Mouse (Mus musculus) limb, embryonic 14.5 days (tissue): ENCODE measurements around the gene Ppp2r5b. TPM values are rescaled to one million over a fixed set of nuclear protein-coding genes. Genes with fewer than 3 reads are reported as not detected.
A peak's percentile ranks its signal among the peaks of the same experiment; 100 is the strongest.

Experiments
- ATAC-seq: fragments of 200-750 bp; cut with Nextera tagmentation; 2 replicates; pipeline ENCODE4 v1.8.0; 2017; ENCODE audit warnings: low read depth, moderate number of reproducible peaks, moderate TSS enrichment; ENCODE audit not compliant: low FRiP score
- DNase-seq: peaks from one replicate; pipeline ENCODE4 v3.0.0-alpha.2; 2015; ENCODE audit warnings: low spot score
- H3K27ac ChIP-seq: fragments of 300-500 bp; sonication (generic); replicated peaks from 2 replicates; pipeline ENCODE4 v1.5.1; 2014; ENCODE audit warnings: low read depth, mild to moderate bottlenecking, low read length, moderate library complexity, mixed read lengths
- H3K27me3 ChIP-seq: fragments of 300-500 bp; sonication (generic); 2 replicates; pipeline ENCODE4 v1.6.1; 2014; ENCODE audit warnings: low read length, mixed read lengths; ENCODE audit not compliant: control insufficient read depth, insufficient read depth
- H3K36me3 ChIP-seq: fragments of 300-500 bp; sonication (generic); 2 replicates; pipeline ENCODE4 v1.6.1; 2014; ENCODE audit warnings: mild to moderate bottlenecking, low read length, moderate library complexity, mixed read lengths; ENCODE audit not compliant: control insufficient read depth, insufficient read depth
- H3K4me1 ChIP-seq: fragments of 300-500 bp; sonication (generic); 2 replicates; pipeline ENCODE4 v1.6.1; 2014; ENCODE audit warnings: antibody characterized with exemption, low read length, mixed read lengths; ENCODE audit not compliant: control insufficient read depth, insufficient read depth
- H3K4me2 ChIP-seq: fragments of 300-500 bp; sonication (generic); replicated peaks from 2 replicates; pipeline ENCODE4 v1.6.1; 2014; ENCODE audit warnings: low read depth, mild to moderate bottlenecking, low read length, moderate library complexity; ENCODE audit not compliant: severe bottlenecking
- H3K4me3 ChIP-seq: fragments of 300-500 bp; sonication (generic); replicated peaks from 2 replicates; pipeline ENCODE4 v1.5.1; 2014; ENCODE audit warnings: low read length
- H3K9ac ChIP-seq: fragments of 300-500 bp; sonication (generic); 2 replicates; pipeline ENCODE4 v1.6.1; 2014; ENCODE audit warnings: mild to moderate bottlenecking, low read depth, low read length, moderate library complexity; ENCODE audit not compliant: severe bottlenecking
- H3K9me3 ChIP-seq: fragments of 300-500 bp; sonication (generic); 2 replicates; pipeline ENCODE4 v1.6.1; 2016; ENCODE audit warnings: low read length; ENCODE audit not compliant: control insufficient read depth
- POLR2A ChIP-seq: fragments of 200-500 bp; IDR thresholded peaks from 2 replicates; pipeline ENCODE4 v1.8.0; 2012; ENCODE audit warnings: inconsistent platforms, mild to moderate bottlenecking, moderate library complexity, borderline replicate concordance; ENCODE audit not compliant: insufficient read depth, insufficient read length; ENCODE audit errors: extremely low read depth
- WGBS: fragments of 180-500 bp; shearing (Covaris S2); extraction: QIAGEN DNeasy Blood & Tissue Kit; methylation state at CpG from one replicate; pipeline ENCODE4 v1.1.7; 2014; 5-methylcytosine and 5-hydroxymethylcytosine counted together
- microRNA counts: library from miRNA; unstranded; fragments of <30 nt; microRNA quantifications from one replicate; lab custom pipeline; 2016
- microRNA-seq: library from miRNA; unstranded; fragments of <30 nt; microRNA quantifications from one replicate; pipeline ENCODE4, GENCODE M21; 2016
- polyA plus RNA-seq, 2 experiments: library from polyadenylated mRNA; depleted of rRNA in 1 of 2; stranded (reverse) in 1 of 2; unstranded in 1 of 2; fragments of >200 nt; fragmentation: Nextera tagmentation in 1 of 2; extraction: Ambion mirVana in 1 of 2; gene quantifications; 2 replicates each; pipeline versions ENCODE4 v1.2.1 to v1.2.3; 2012 to 2014

Ppp2r5b gene
- polyA plus RNA-seq, 2 experiments = 27.5 to 45.0 TPM

GRCm38 (mm10) chr19:6206716-6207115 is 29.0 kb downstream of the Ppp2r5b start:
- DNase-seq (no peak), ATAC-seq (no peak)
- H3K4me1 ChIP-seq = no peaks in the 10 kb centered on the region
- no peaks in the 10 kb centered on the region for H3K36me3 ChIP-seq
- H3K27me3 ChIP-seq = no peaks in the 10 kb centered on the region
- H3K9me3 ChIP-seq = no peaks in the 10 kb centered on the region
- no peak overlapping the region for H3K4me2 ChIP-seq
- H3K4me3 ChIP-seq = no peak overlapping the region
- H3K9ac ChIP-seq = no peak overlapping the region
- no peak for TF ChIP-seq POLR2A
- H3K27ac ChIP-seq = no peak overlapping the region
- WGBS = 54% methylated on average over 5 of the region's 5 CpGs

GRCm38 (mm10) chr19:6204265-6204664 is 31.4 kb downstream of the Ppp2r5b start:
- Histone ChIP-seq H3K27me3 (no peaks in the 10 kb centered on the region), H3K9ac (no peak overlapping the region), H3K27ac (no peak overlapping the region), H3K36me3 (no peaks in the 10 kb centered on the region), H3K4me1 (no peaks in the 10 kb centered on the region), H3K4me3 (no peak overlapping the region), H3K9me3 (no peaks in the 10 kb centered on the region), H3K4me2 (no peak overlapping the region)
- no peak for ATAC-seq
- TF ChIP-seq POLR2A = no peak
- DNase-seq = no peak
- 81% methylated on average over 2 of the region's 2 CpGs for WGBS

- no peaks in the 10 kb centered on the region for H3K27me3 ChIP-seq
- ATAC-seq = no peak
- H3K27ac ChIP-seq = no peak within 1 kb of the TSS
- H3K9me3 ChIP-seq = no peaks in the 10 kb centered on the region
- no peak within 1 kb of the TSS for H3K4me3 ChIP-seq
- no peak within 1 kb of the TSS for H3K9ac ChIP-seq
- WGBS = 84% methylated on average over 23 of the region's 23 CpGs
- TF ChIP-seq POLR2A = no peak
- H3K36me3 ChIP-seq = no peaks in the 10 kb centered on the region
- no peak for DNase-seq
- H3K4me1 ChIP-seq = no peaks in the 10 kb centered on the region
- no peak within 1 kb of the TSS for H3K4me2 ChIP-seq
These were observed 51.5 kb downstream of the Ppp2r5b start, which contains the start of gene Majin for GRCm38 (mm10) chr19:6184131-6184530. TSS of gene Majin (plus strand) at chr19:6184388.

GRCm38 (mm10) chr19:6182534-6182933 is 53.1 kb downstream of the Ppp2r5b start:
- Histone ChIP-seq H3K4me1 (no peaks in the 10 kb centered on the region), H3K4me3 (no peak overlapping the region), H3K9ac (no peak overlapping the region), H3K4me2 (no peak overlapping the region), H3K9me3 (no peaks in the 10 kb centered on the region), H3K27ac (no peak overlapping the region), H3K36me3 (no peaks in the 10 kb centered on the region), H3K27me3 (no peaks in the 10 kb centered on the region)
- 15% methylated on average over 3 of the region's 3 CpGs for WGBS
- no peak for ATAC-seq
- TF ChIP-seq POLR2A = no peak
- no peak for DNase-seq

GRCm38 (mm10) chr19:6181629-6182028 is 54.0 kb downstream of the Ppp2r5b start:
- DNase-seq (peak; percentile 70), ATAC-seq (no peak)
- no peaks in the 10 kb centered on the region for H3K4me1 ChIP-seq
- H3K36me3 ChIP-seq = no peaks in the 10 kb centered on the region
- no peak for TF ChIP-seq POLR2A
- no peak overlapping the region for H3K4me3 ChIP-seq
- H3K9ac ChIP-seq = no peak overlapping the region
- no peaks in the 10 kb centered on the region for H3K27me3 ChIP-seq
- no peak overlapping the region for H3K27ac ChIP-seq
- WGBS = 25% methylated on average over 5 of the region's 5 CpGs
- no peaks in the 10 kb centered on the region for H3K9me3 ChIP-seq
- H3K4me2 ChIP-seq = no peak overlapping the region

DNA sequence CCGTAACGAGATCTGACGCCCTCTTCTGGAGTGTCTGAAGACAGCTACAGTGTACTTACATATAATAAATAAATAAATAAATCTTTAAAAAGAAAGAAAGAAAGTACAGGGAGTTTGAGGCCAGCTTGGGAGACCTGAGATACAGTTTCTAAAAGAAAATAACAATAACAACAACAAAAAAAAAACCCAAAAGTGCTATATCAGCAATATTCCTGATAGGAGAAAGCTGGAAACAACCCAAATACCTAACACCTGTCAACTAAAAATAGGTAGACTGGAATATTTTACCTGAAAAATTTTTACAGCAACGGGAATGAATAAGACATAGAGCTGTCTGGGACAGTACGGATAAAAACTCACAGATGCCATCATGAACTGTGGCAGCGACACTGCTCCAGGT is 56.9 kb downstream of the Ppp2r5b start:
- Histone ChIP-seq H3K4me1 (no peaks in the 10 kb centered on the region), H3K36me3 (no peaks in the 10 kb centered on the region), H3K9ac (no peak overlapping the region), H3K4me3 (no peak overlapping the region), H3K27me3 (no peaks in the 10 kb centered on the region), H3K9me3 (no peaks in the 10 kb centered on the region), H3K27ac (no peak overlapping the region), H3K4me2 (no peak overlapping the region)
- DNase-seq = no peak
- WGBS = 93% methylated on average over 3 of the region's 6 CpGs
- no peak for ATAC-seq
- no peak for TF ChIP-seq POLR2A

MicroRNAs within 50 kb of the gene (microRNA counts, 519-probe panel; counts per million panel counts)
- 2,006 counts per million, percentile 25 among the panel's probes with 10 or more counts for microRNA mmu-miR-192 (lab: Ali Mortazavi, UCI)

Small RNA genes lying within 50 kb of the gene (microRNA-seq; reads per million reads assigned to microRNA genes)
- gene Mir192 = 80.3 reads per million, percentile 43 among the genes with 10 or more reads in this experiment
- gene Mir194-2 = 71.9 reads per million, percentile 42 among the genes with 10 or more reads in this experiment

Other genes with a start within 250 kb of the Ppp2r5b start
- not detected in 2 replicates for gene Slc22a20, start 249.7 kb downstream of the Ppp2r5b start, polyA plus RNA-seq (2012; rRNA removed)
- not detected in 2 replicates for gene Slc22a20, start 249.7 kb downstream of the Ppp2r5b start, polyA plus RNA-seq (2014; fragmentation: Nextera tagmentation; extraction: Ambion mirVana)
- 29.0 and 33.4 TPM in 2 replicates for gene Capn1, start 220.0 kb downstream of the Ppp2r5b start, polyA plus RNA-seq (2012; rRNA removed)
- 18.0 and 19.7 TPM in 2 replicates for gene Capn1, start 220.0 kb downstream of the Ppp2r5b start, polyA plus RNA-seq (2014; fragmentation: Nextera tagmentation; extraction: Ambion mirVana)
- 49.2 and 63.9 TPM in 2 replicates for gene Syvn1, start 189.3 kb downstream of the Ppp2r5b start, polyA plus RNA-seq (2012; rRNA removed)
- gene Syvn1, start 189.3 kb downstream of the Ppp2r5b start, polyA plus RNA-seq (2014; fragmentation: Nextera tagmentation; extraction: Ambion mirVana) = 31.5 and 34.6 TPM in 2 replicates
- gene Mrpl49, start 178.1 kb downstream of the Ppp2r5b start, polyA plus RNA-seq (2012; rRNA removed) = 47.0 and 54.8 TPM in 2 replicates
- 75.3 and 75.5 TPM in 2 replicates for gene Mrpl49, start 178.1 kb downstream of the Ppp2r5b start, polyA plus RNA-seq (2014; fragmentation: Nextera tagmentation; extraction: Ambion mirVana)
- gene Fau, start 178.0 kb downstream of the Ppp2r5b start, polyA plus RNA-seq (2012; rRNA removed) = 1,573 and 1,838 TPM in 2 replicates
- gene Fau, start 178.0 kb downstream of the Ppp2r5b start, polyA plus RNA-seq (2014; fragmentation: Nextera tagmentation; extraction: Ambion mirVana) = 948 and 968 TPM in 2 replicates
- 32.0 and 41.5 TPM in 2 replicates for gene Znhit2, start 174.7 kb downstream of the Ppp2r5b start, polyA plus RNA-seq (2012; rRNA removed)
- 36.5 and 37.0 TPM in 2 replicates for gene Znhit2, start 174.7 kb downstream of the Ppp2r5b start, polyA plus RNA-seq (2014; fragmentation: Nextera tagmentation; extraction: Ambion mirVana)
- 43.8 and 59.6 TPM in 2 replicates for gene Tm7sf2, start 167.5 kb downstream of the Ppp2r5b start, polyA plus RNA-seq (2012; rRNA removed)
- 15.5 and 18.8 TPM in 2 replicates for gene Tm7sf2, start 167.5 kb downstream of the Ppp2r5b start, polyA plus RNA-seq (2014; fragmentation: Nextera tagmentation; extraction: Ambion mirVana)
- gene Vps51, start 158.6 kb downstream of the Ppp2r5b start, polyA plus RNA-seq (2012; rRNA removed) = 81.6 and 95.9 TPM in 2 replicates
- 51.9 and 60.5 TPM in 2 replicates for gene Vps51, start 158.6 kb downstream of the Ppp2r5b start, polyA plus RNA-seq (2014; fragmentation: Nextera tagmentation; extraction: Ambion mirVana)
- 0.20 TPM in 1 of 2 replicates, not detected in the other for gene Tmem262, start 155.8 kb downstream of the Ppp2r5b start, polyA plus RNA-seq (2012; rRNA removed)
- gene Tmem262, start 155.8 kb downstream of the Ppp2r5b start, polyA plus RNA-seq (2014; fragmentation: Nextera tagmentation; extraction: Ambion mirVana) = not detected in 2 replicates
- gene Gm28374, start 153.6 kb downstream of the Ppp2r5b start, polyA plus RNA-seq (2012; rRNA removed) = 1.1 and 1.3 TPM in 2 replicates
- 1.1 and 1.3 TPM in 2 replicates for gene Gm28374, start 153.6 kb downstream of the Ppp2r5b start, polyA plus RNA-seq (2014; fragmentation: Nextera tagmentation; extraction: Ambion mirVana)
- 134 and 177 TPM in 2 replicates for gene Zfpl1, start 150.9 kb downstream of the Ppp2r5b start, polyA plus RNA-seq (2012; rRNA removed)
- gene Zfpl1, start 150.9 kb downstream of the Ppp2r5b start, polyA plus RNA-seq (2014; fragmentation: Nextera tagmentation; extraction: Ambion mirVana) = 85.4 and 91.0 TPM in 2 replicates
- gene Cdca5, start 150.9 kb downstream of the Ppp2r5b start, polyA plus RNA-seq (2012; rRNA removed) = 22.0 and 23.3 TPM in 2 replicates
- 27.9 and 31.5 TPM in 2 replicates for gene Cdca5, start 150.9 kb downstream of the Ppp2r5b start, polyA plus RNA-seq (2014; fragmentation: Nextera tagmentation; extraction: Ambion mirVana)
- 0.14 and 0.75 TPM in 2 replicates for gene AC131692.1, start 141.5 kb downstream of the Ppp2r5b start, polyA plus RNA-seq (2012; rRNA removed)
- not detected in 2 replicates for gene AC131692.1, start 141.5 kb downstream of the Ppp2r5b start, polyA plus RNA-seq (2014; fragmentation: Nextera tagmentation; extraction: Ambion mirVana)
- 2.5 and 3.0 TPM in 2 replicates for gene Naaladl1, start 130.1 kb downstream of the Ppp2r5b start, polyA plus RNA-seq (2012; rRNA removed)
- 0.21 and 0.48 TPM in 2 replicates for gene Naaladl1, start 130.1 kb downstream of the Ppp2r5b start, polyA plus RNA-seq (2014; fragmentation: Nextera tagmentation; extraction: Ambion mirVana)
- gene Sac3d1, start 117.2 kb downstream of the Ppp2r5b start, polyA plus RNA-seq (2012; rRNA removed) = 45.6 and 57.9 TPM in 2 replicates
- gene Sac3d1, start 117.2 kb downstream of the Ppp2r5b start, polyA plus RNA-seq (2014; fragmentation: Nextera tagmentation; extraction: Ambion mirVana) = 53.8 and 55.9 TPM in 2 replicates
- gene Snx15, start 107.6 kb downstream of the Ppp2r5b start, polyA plus RNA-seq (2012; rRNA removed) = 36.4 and 48.9 TPM in 2 replicates
- gene Snx15, start 107.6 kb downstream of the Ppp2r5b start, polyA plus RNA-seq (2014; fragmentation: Nextera tagmentation; extraction: Ambion mirVana) = 30.2 and 33.9 TPM in 2 replicates
- gene Batf2, start 94.9 kb downstream of the Ppp2r5b start, polyA plus RNA-seq (2012; rRNA removed) = 0.10 and 0.22 TPM in 2 replicates
- gene Batf2, start 94.9 kb downstream of the Ppp2r5b start, polyA plus RNA-seq (2014; fragmentation: Nextera tagmentation; extraction: Ambion mirVana) = 0.15 TPM in 1 of 2 replicates, not detected in the other
- gene Arl2, start 94.3 kb downstream of the Ppp2r5b start, polyA plus RNA-seq (2012; rRNA removed) = 91.9 and 127 TPM in 2 replicates
- 76.0 and 77.5 TPM in 2 replicates for gene Arl2, start 94.3 kb downstream of the Ppp2r5b start, polyA plus RNA-seq (2014; fragmentation: Nextera tagmentation; extraction: Ambion mirVana)
- gene Majin, start 51.5 kb downstream of the Ppp2r5b start, polyA plus RNA-seq (2012; rRNA removed) = 0.05 and 0.09 TPM in 2 replicates
- gene Majin, start 51.5 kb downstream of the Ppp2r5b start, polyA plus RNA-seq (2014; fragmentation: Nextera tagmentation; extraction: Ambion mirVana) = not detected in 2 replicates
- 1.5 and 2.7 TPM in 2 replicates for gene Gpha2, start 9.5 kb downstream of the Ppp2r5b start, polyA plus RNA-seq (2012; rRNA removed)
- 1.2 and 2.3 TPM in 2 replicates for gene Gpha2, start 9.5 kb downstream of the Ppp2r5b start, polyA plus RNA-seq (2014; fragmentation: Nextera tagmentation; extraction: Ambion mirVana)
- gene Atg2a, start 5.8 kb upstream of the Ppp2r5b start, polyA plus RNA-seq (2012; rRNA removed) = 18.3 and 25.7 TPM in 2 replicates
- 10.6 and 14.6 TPM in 2 replicates for gene Atg2a, start 5.8 kb upstream of the Ppp2r5b start, polyA plus RNA-seq (2014; fragmentation: Nextera tagmentation; extraction: Ambion mirVana)
- 160 and 232 TPM in 2 replicates for gene Ehd1, start 40.9 kb upstream of the Ppp2r5b start, polyA plus RNA-seq (2012; rRNA removed)
- gene Ehd1, start 40.9 kb upstream of the Ppp2r5b start, polyA plus RNA-seq (2014; fragmentation: Nextera tagmentation; extraction: Ambion mirVana) = 68.7 and 81.8 TPM in 2 replicates
- gene Cdc42bpg, start 70.6 kb upstream of the Ppp2r5b start, polyA plus RNA-seq (2012; rRNA removed) = 15.2 and 17.0 TPM in 2 replicates
- gene Cdc42bpg, start 70.6 kb upstream of the Ppp2r5b start, polyA plus RNA-seq (2014; fragmentation: Nextera tagmentation; extraction: Ambion mirVana) = 1.4 and 2.0 TPM in 2 replicates
- gene Men1, start 99.1 kb upstream of the Ppp2r5b start, polyA plus RNA-seq (2012; rRNA removed) = 102 and 117 TPM in 2 replicates
- gene Men1, start 99.1 kb upstream of the Ppp2r5b start, polyA plus RNA-seq (2014; fragmentation: Nextera tagmentation; extraction: Ambion mirVana) = 60.4 and 65.6 TPM in 2 replicates
- gene Map4k2, start 105.3 kb upstream of the Ppp2r5b start, polyA plus RNA-seq (2012; rRNA removed) = 90.4 and 122 TPM in 2 replicates
- 8.8 and 10.5 TPM in 2 replicates for gene Map4k2, start 105.3 kb upstream of the Ppp2r5b start, polyA plus RNA-seq (2014; fragmentation: Nextera tagmentation; extraction: Ambion mirVana)
- 252 and 276 TPM in 2 replicates for gene Sf1, start 127.8 kb upstream of the Ppp2r5b start, polyA plus RNA-seq (2012; rRNA removed)
- gene Sf1, start 127.8 kb upstream of the Ppp2r5b start, polyA plus RNA-seq (2014; fragmentation: Nextera tagmentation; extraction: Ambion mirVana) = 149 and 159 TPM in 2 replicates
- 20.5 and 23.9 TPM in 2 replicates for gene Pygm, start 148.5 kb upstream of the Ppp2r5b start, polyA plus RNA-seq (2012; rRNA removed)
- gene Pygm, start 148.5 kb upstream of the Ppp2r5b start, polyA plus RNA-seq (2014; fragmentation: Nextera tagmentation; extraction: Ambion mirVana) = 17.3 and 22.8 TPM in 2 replicates
- 27.6 and 38.0 TPM in 2 replicates for gene Rasgrp2, start 163.5 kb upstream of the Ppp2r5b start, polyA plus RNA-seq (2012; rRNA removed)
- 23.4 and 27.5 TPM in 2 replicates for gene Rasgrp2, start 163.5 kb upstream of the Ppp2r5b start, polyA plus RNA-seq (2014; fragmentation: Nextera tagmentation; extraction: Ambion mirVana)
- 3.6 and 6.1 TPM in 2 replicates for gene Nrxn2, start 182.9 kb upstream of the Ppp2r5b start, polyA plus RNA-seq (2012; rRNA removed)
- gene Nrxn2, start 182.9 kb upstream of the Ppp2r5b start, polyA plus RNA-seq (2014; fragmentation: Nextera tagmentation; extraction: Ambion mirVana) = 1.3 and 2.6 TPM in 2 replicates